Mouse (Mus musculus): ENCODE results near the gene Nomo1.

DNA sequence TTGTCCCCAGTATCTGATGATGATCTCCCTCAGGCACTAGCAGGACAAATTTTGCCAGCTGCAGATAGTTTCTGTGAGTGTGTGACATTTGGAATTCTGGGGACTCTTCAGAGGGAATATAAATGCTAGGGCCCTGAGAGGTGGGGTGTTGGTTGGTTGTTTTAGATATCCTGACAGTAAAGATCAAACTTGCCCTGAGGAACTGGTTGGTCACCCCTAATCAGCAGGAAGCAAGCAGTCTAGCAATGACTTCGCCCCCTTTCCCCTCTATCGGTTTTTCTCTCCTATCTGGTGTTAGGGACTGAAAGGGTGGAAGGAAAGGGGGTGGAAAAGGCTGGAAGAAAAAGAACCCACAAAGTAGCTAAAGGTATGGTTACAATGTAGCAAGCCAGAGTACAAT lies 2.0 kb downstream of the Nomo1 start:
- TF ChIP-seq POLR2A (IDR thresholded peaks at IDR 0.05; ENCODE audit: borderline replicate concordance, control insufficient read depth, low read depth, low read length) (no peak), CTCF (IDR thresholded peaks at IDR 0.05; ENCODE audit: control insufficient read depth, insufficient read depth, low read length) (no peak)

All from bone marrow, adult 2 months (tissue).